Mouse (Mus musculus) right cerebral cortex, adult 2 months (tissue): Measurements from ENCODE around the gene Gm37240.

Source experiments
- DNase-seq, 2 experiments: peaks; one replicate each; pipeline ENCODE4 v3.0.0; 2021 to 2022; ENCODE audit warnings: low spot score in 2 of 2

The Gm37240 gene

DNA sequence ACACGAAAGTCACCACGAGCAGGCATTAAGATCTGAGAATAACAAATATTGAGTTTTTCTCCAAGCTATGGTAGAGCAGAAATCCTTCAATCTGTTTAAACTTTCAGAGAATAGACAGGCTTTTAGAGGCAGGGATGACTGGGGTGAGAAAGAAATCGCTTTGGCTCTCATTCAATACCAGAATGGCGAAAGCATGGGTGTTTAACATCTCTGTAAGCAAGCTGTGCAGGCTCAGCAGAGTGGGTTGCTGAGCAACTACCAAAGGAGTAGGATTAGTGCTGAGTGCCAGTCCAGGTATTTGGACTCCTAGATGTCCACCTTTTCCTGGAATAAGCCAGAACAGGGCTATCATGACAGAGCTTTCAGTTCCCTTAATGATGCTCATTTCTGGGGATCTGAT is 753.8 kb downstream of the Gm37240 start:
- DNase-seq = peak; percentile 39 to 63

DNA sequence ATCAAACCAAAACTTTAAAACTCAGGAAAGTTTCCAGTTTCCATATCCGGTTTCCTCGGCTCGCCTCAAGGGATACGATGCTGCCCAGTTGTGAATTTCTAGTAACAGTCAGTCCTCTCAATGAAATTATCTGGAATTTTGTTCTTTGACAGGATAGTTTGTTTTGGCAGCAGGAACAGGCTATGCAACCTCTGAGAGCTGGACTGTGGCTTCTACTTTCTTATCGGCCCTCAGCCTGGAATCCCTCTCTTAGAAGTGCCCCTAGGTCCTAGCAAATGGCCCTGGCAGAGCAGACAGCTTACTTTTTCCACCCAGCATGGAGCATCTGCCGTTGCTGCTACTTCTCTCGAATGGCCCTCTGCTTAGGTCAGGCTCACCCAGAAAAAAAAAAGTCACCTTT is 755.4 kb downstream of the Gm37240 start:
- no peak for DNase-seq

DNA sequence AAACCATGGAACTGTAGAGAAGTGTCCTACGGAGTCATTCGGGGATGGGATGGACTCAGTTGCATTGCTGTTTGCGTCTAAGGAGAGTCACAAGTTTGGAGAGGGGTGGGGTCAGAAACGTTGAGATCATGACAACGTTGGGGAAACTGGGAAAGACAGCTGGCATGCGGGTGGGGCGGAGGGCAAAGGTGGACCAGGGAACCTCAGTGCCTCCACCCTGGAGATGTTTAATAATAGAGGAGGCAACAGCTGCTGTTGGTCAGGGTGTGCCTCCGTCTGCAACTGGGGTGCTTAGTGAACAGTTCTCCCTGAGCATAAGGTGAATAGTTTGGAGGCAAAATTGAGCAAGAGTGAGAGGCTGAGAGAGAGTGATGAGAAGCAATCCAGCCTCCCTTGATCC is 758.8 kb downstream of the Gm37240 start:
- no peak for DNase-seq

DNA sequence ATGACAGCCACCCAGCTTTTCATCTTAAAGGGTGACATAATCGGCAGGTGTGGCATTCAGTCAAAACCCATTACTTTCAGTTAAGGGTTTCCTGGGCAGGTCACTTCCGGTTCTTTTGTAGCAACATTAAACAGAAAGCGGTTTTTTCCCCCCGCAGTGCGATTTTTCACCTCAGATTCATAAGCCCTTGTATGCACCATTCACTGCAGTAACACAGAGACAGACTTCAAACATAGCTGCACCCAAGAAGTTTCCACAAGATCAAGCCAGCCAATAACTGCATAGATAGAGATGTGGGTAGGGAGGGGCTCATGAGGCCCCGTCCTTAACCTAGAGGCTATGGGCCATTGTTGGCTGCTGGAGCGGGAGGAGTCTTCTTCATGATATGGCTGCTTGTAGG is 760.3 kb downstream of the Gm37240 start:
- DNase-seq = no peak

DNA sequence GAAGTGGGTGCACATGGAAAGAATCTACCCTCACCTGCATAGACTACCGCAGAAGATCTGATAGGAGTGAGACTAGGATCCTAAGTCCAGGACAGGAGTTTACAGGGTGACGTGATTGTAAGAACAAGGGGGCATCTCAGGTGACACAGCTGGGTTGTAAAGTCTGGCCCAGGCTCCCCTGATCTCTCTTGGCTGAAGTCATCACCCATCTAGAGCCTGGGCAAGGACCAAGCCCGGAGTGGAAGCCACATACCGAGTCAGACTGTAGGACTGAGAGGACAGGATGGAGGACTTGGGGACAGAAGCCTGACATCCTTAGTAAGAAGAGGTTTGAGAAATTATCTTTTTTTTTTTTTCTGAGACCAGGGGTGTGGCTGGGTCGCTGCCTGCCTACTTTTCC is 761.8 kb downstream of the Gm37240 start:
- no peak for DNase-seq

DNA sequence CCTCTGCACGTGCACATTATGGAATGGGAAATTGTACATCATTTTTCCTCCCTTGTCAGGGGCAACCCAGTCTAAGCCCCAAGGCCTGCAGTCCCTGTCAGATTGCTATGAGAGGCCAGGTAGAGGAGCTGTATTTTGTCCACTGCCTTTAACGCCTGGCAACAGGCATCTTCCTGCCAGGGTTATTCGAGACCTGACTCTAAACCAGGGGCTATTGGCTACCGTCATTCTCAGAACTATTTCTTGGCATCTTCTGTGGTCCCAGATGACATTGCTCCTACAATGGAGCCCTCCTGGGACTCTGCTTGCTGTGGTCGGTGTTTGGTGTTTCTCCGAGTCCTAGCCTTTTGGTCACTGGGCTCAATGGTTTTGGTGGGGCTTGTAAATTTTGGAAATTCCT is 762.4 kb downstream of the Gm37240 start:
- DNase-seq = no peak

DNA sequence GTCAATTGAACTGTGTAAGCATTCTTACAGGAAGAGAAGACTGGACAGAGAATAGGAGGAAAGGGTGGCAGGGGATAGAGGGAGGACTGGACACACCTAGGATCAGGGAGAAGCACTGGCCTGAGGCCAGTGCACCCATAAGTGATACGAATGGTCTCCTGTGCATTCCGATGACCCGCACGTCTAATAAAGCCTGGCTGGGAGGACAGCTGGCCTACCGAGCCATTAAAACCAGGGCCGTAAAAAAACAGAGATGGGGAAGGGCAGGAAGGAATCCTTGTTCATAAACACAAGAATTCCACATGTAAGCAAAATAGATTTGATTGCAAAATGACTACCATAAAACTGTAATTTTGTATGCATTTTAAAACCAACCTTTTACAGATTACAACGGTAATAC is 762.9 kb downstream of the Gm37240 start:
- no peak for DNase-seq

DNA sequence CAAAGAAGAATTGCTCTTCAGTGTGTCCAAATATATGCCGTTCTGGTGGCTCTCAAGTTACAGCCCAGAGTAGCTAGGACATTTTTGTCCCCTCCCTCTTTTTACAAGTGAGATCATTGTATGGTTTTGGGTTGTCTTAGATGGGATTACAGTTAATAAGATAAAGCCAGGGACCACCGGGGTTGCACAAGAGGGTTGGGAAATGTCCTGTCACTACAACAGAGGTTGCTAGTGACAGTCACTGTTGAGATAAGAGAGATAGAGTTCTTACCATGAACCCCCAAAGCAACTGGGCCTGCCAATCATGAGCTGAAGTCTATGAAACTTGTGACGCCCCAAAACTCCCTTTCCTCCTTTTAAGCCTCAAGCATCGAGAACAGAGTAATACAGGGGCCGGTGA is 769.6 kb downstream of the Gm37240 start:
- no peak for DNase-seq

DNA sequence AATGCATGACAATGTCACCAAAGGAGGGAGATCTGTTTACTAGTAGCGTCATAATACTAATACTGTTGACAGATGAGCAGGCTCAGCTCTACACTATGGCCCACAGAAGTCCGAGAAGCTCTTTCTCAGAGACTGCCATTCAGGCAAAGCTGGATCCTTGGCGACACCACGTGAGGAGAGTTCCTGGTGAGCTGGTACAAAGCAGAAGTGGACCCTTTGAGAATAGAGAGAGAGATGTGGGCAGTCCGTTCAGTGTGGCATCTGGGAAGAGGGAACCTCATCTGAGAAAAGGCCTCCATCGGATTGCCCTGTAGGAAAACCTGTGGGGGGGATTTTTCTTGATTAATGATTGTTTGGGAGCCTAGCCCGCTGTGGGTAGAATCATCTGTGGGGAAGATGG is 770.3 kb downstream of the Gm37240 start:
- DNase-seq = no peak

DNA sequence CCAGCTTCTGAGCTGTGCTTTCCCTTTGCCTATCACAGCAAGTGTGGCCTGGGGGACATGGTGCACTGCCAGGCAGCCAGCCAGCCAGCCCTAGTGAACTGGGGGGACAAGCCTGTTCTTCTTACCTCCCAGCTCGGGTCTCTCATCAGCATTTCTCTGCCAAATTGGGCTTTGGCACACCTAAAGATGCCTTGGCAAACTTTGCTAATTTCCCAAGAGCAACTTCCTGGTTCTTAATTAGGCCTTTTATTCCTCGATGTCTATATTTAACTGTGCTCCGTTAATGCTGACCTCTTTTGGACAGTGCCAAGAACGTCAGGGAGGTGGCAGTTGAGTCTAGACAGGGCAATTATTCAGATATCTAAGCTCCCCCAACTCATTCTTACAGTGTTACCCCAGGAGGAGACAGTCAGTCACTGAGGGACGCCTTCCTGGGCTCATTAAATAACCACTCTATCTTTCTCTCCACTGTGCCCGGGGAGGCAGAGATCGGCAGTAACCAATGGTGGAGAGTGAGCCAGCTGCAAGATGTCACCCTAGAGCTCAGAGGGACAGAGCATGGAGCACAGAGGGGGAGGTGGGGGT is 771.3 kb downstream of the Gm37240 start:
- peak in 1 of 2 experiments; percentile 40 for DNase-seq

DNA sequence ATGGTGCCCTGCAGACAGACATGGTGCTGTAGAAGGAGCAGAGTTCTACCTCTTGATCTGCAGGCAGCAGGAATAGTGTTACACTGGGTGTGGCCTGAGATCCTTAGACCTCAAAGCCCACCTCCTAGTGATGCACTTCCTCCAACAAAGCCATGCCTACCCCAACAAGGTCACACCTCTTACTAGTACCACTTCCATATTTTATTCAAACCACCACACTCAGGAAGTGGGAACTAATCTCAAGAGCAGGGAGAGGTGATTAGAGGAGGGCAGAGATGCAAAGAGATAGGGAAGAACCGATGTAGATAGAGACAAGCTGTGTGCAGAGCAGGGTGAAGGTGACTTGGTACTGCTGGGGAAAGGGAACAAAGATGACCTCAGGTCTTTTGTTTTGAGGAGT is 773.8 kb downstream of the Gm37240 start:
- DNase-seq = no peak

DNA sequence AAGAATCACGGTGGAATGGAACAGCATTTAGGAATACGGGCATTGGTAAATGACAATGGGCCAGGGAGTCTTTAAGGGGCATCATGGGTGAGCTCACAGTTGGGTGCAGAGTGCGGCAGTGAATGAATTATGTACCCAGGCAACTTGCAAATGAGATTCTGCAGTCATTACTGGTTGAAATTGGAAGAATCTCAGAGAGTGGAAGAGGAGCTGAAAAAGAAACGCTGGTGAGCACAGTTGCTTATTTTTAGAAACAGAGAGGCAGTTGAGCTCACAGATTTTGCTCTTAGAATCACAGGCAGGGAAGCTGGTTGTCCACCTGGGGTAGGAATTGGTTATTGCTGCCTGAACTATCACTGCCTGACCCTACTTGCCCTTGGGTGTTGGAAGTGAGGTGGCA is 776.6 kb downstream of the Gm37240 start:
- DNase-seq = peak; percentile 26 to 41

DNA sequence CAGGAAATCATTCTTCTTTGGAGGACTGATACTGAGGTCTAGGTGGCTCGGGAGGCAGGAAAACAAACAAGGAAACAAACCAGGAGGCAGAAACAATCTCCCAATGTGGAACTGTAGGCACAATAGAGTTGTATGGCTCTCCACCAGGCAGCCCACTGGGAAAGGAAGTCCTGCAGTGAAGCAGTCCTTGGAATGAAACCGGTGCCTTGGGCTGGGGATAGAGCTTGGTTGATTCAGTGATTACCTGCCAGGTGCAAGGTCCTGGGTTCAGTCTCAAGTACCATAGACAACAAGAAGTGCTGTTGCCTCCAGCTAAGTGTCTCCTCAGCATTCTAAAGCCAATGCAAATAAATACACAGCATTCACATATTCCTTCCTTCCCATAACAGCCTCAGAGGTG is 778.1 kb downstream of the Gm37240 start:
- no peak for DNase-seq

DNA sequence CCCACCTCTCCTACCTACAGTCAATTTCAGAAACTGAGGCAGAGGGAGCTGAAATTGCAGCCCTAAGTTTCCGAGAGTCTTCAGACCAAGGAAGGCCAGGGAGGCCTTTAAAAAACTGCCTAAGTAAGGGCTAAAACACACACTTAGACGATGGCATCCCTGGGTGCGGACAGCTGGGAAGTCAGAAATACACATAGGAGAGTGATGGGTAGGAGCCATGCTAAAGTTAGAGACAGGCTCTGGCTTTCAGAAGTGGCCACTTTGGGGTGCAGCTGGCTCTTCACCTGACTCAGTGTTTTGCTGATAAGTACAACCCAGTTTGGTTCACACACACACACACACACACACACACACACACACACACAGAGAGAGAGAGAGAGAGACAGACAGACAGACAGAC is 778.9 kb downstream of the Gm37240 start:
- DNase-seq = no peak

DNA sequence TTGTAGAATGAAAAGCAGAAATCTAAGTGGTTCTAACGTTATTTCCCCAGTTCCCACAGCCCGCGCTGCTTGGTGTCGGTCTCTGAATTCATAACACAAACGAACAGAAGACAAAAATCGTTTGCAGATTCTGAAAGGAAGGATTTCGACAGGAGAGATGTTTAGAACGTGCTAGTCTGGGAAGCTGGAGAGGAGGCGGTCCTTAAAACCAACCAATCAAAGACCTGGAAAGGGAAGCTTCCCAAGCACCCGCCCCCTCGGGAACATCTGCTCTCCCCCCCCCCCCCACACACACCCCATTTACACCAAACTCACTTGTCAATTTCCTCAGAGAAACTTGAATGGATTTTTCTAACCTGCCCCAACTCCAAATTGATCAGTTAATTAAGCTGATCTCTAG is 780.4 kb downstream of the Gm37240 start:
- no peak for DNase-seq

DNA sequence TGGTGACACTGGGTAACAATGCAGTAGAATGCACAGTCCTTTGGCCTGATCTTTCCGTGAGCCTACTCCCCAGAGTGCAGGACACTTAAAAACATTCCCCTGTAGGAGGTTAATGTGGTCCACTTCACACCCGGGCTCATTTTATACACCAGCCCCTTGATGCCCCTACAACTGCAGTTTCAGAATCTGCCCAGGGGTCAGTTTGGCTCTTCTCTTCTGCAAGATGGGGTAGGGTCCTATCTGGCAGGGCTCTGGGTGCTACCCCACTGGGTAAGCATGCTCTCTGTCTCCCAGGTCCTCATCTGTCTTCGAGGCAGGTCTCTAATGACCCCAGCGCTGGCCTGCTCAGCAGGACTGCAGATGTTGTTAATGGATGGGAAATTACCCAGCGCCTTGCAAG is 783.0 kb downstream of the Gm37240 start:
- DNase-seq = no peak

DNA sequence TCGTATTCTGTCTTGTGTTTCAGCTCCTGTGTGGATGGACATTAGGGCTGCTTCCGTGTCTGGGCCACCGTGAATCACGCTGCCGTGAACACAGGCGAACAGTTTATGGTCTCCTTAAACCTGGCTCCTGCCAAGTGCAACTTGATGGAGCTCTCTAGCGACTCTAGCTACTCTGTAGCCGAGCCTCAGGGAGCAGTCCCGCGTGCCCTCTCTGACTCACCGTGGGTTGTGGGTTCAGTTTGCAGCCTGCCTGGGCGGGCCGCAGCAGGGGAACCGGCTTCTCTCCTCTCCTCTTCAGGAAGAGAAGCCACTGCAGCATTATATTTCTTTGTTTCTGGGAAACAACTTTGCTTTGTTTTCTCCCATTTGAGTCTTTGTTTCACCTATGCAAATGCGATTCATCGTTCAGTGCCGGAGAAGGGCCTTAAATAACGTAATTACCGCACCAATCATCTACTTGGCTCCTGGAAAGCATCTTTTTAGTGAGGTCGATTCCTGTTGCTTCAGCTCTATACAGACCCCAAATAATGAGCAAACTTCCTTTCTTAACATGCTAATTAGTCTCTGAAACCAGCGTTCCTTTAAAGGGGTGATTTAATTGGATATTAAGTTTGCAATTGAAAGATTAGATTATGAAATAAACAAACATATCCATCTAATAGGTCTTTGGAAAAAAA is 806.3 kb downstream of the Gm37240 start:
- DNase-seq = peak in 1 of 2 experiments; percentile 15

DNA sequence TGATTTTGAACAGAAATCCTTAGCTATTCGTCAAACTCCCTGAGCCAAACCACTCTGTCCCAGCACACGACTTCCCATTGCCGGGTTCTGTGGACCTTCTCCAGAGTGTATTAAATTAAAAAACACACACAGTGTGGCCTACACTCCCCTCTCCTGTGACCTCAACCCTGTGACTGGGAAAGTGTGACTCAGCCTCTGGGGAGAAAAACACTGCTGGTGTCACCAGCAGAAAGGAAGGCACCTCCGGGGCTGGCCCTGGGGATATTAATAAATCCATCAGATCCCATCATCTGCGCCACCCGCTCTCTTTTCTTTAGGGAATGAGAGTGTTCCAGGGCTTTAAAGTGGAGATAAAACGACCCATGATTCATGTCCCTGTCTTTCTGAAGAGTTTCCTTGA is 823.2 kb downstream of the Gm37240 start:
- DNase-seq = peak in 1 of 2 experiments; percentile 5

DNA sequence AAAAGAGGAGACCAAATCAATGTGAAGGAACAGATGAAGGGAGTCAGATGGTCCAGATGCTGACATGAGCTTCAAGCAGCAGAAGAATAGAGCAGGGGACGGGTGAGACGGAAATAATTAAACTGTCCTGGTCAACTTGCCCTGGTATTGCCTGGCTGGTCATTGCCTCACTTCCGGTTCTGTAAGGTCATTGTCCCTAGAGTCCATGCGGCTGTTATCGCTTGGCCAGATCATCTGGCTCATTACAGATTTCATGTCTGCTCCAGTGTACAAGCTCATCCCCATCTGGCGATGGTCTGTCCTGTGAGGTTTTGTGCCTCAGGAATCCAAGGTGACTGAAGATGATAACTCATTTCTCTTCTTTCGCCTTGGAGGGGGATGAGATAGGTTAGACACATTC is 827.2 kb downstream of the Gm37240 start:
- DNase-seq = no peak

DNA sequence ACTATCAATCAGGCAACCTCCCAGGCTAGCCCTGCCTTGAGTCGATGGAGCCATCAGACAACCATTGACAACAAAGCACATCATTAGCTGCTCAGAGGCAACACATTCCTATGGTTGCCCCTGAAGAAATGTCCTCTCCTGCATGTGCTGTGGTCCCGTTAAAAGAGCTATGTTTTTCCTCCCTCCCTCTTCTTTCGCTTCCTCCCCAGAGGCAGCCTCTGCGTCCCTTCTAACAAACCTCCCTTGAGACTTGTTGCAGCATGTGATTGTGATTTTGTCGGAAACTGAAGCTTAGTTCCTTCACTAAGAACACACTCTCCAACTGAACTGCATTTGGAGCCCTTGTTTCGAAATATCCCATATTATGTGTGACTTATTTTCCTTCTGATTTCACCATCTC is 830.1 kb downstream of the Gm37240 start:
- no peak for DNase-seq

DNA sequence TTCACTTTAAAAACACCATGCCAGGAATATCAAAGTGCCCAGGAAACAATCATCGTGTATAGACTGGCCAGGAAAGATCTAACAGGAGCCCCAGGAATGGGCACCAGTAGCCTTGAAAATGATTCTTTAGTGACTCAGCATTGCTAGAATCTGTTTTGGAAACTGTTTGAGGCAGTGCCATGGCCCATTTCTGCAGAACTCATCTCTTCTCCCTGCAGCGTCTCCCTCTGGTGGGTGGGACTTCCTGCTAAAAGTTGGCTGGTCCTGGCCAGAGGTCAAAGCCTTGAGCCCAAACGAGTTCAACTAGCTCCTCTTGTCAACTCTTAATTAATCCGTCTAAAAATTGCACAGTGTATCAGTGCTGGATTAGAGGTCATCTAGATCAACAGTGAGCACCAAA is 833.8 kb downstream of the Gm37240 start:
- DNase-seq = no peak

DNA sequence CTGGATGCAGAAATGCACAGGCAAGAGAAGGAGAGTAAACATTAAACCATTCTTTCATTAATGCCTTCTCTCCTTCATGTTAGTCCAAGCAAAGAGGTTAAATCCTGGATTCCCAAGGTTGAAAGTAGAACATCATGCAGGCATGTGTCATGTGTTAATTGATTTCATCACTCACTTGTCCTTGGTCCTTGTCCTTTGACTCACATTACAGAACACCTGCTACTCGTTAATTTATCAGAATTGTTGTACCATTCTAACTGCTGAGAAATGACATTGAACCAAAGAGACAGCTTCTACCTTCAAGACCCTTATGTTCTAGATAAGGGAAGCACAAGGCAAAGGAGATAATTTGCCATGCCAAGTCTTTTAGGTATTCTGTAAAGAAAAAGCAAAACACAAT is 835.1 kb downstream of the Gm37240 start:
- no peak for DNase-seq

DNA sequence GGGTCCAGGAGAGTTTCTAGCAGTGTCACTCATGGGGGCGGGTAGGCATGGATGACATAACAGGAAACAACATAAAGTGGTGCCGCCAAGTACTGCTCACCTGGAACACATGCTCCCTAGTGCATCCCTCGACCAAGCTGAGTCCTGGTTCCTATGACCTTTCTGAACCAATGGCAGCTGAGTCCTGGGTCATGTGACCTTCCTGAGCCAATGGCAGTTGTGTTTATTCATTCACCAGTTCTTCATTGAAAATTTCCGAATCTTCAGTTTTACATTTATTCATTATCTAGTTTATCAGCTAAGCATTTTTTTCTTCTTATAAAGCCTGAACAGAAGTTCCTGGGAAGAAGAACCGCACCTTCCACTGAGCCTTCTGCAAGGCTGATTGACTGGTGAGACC is 838.7 kb downstream of the Gm37240 start:
- no peak for DNase-seq

DNA sequence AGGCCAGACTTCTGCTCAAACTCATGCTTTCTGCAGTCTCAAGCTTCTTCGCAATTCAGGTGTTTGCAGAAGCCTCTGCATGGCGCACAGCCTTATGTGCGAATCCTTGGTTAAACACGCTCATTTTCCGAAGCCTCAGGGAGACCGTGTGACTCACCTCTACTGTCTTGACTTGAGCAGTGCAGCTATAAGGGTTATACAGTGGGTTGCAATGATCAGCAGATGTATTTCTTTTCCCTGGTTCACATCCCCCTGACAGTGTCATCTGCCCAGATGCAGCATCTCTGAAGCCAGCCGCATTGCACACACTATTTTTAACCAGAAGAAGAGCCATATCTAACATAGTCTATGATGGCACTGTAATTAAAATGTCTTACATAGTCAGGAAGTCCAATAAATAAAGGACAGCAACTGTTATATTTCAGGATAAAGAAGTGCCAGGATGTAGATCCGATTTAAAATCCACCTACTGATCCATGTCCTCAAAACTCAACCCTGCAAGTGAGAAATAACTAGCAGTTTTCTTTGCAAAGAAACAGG is 843.6 kb downstream of the Gm37240 start:
- peak in 1 of 2 experiments; percentile 46 for DNase-seq
